Mouse (Mus musculus) mesoderm, embryonic 11.5 days (tissue): ENCODE results near the gene Aldh1a3.
A peak's percentile ranks its signal among the peaks of the same experiment; 100 is the strongest.

Source experiments
- DNase-seq: peaks from one replicate; pipeline ENCODE4 v3.0.0-alpha.2; 2012; ENCODE audit warnings: low read depth, low spot score

The Aldh1a3 gene

GRCm38 (mm10) chr7:66427437-66428161 is at the start of gene Aldh1a3:
Gene Aldh1a3 (minus strand): TSS chr7:66427517.
- no peak for DNase-seq

DNA sequence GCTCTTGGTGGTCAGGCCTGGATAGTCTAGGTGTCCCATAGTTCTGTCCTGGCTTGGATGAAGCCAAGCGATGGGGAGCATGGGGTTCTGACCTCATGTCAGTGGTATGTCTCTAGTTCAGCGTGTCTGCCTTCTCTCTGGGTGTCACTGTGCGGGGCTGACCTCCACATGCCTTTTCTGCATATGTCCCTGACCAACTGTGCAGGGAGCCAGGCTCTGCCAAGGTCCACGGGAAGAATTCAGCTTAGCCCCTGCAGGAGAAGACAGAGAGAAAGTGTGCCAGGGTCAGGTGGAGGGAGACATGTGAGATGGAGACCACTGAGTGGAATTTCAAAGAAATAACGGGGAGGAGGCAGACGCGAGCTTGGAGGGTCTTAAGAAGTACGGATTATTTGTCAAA is 49.0 kb upstream of the Aldh1a3 start:
- DNase-seq = no peak

DNA sequence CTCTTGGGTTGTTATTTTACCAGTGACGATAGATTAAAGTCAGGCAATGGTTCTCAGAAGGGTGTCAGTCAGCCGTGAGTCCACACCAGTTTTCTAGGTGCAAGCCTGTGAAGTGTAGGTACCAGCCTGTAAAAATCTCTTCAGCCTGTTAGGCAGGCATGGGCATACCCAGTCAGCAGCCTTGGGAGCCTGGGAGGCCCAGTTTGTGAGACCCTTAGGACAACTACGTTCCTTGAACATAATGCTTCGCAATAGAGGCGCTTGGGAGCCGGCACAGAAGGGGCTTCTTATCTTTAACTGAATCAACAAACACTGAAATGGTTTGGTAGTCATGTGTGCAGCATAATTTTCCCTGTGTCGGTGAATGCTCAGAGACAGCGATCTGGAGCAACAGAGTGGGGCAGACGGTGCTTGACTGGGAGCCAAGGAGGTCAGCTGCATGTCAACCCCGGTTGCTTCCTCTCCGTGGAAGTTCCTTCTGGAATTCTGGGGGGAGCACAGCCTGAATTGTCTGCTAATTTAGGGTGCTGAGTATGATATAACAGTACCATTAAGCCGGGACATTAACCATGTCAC is 44.4 kb upstream of the Aldh1a3 start:
- no peak for DNase-seq

DNA sequence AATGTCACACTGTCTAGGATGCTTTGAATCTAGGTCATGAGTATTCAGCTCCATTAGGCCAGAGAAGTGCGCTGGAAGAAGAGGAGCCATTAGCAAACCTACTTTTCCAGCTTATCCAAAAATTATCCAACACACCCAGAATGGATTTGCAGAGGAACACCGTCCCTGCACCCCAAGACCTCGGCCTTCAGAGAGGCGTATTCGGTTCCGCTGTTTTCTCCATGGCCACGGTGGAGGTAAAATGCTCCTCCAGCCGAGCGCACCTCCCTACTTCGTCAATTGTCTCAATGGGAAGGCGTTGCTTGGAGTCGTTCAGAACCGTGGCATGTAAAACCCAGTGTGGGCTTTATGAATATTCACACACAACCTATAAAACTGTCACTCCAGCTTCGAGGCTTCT is 39.3 kb upstream of the Aldh1a3 start:
- no peak for DNase-seq

- no peak for DNase-seq
These were observed 37.9 kb upstream of the Aldh1a3 start for GRCm38 (mm10) chr7:66465241-66465640.

DNA sequence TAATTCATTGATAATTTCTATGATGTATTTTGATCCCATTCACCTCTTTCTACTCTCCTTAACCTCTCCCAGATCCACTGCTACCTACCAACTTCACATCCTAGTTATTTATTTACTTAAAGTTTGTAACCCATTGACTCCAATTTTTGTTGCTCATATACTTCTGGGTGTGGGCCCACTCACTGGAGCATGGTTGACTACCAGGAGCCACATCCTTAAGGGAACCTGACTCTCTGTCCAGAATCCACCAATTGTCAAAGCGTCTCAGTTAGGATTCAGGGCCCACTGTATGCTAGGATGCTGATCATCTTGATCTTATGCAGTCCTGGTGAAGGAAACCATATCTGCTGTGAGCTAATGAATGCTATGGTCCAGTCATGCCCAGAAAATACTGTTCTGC is 35.8 kb upstream of the Aldh1a3 start:
- DNase-seq = no peak

GRCm38 (mm10) chr7:66451622-66452295 is 24.4 kb upstream of the Aldh1a3 start:
- peak; percentile 58 for DNase-seq

- DNase-seq = peak; percentile 86
These were observed 22.8 kb upstream of the Aldh1a3 start for GRCm38 (mm10) chr7:66449971-66450752.

DNA sequence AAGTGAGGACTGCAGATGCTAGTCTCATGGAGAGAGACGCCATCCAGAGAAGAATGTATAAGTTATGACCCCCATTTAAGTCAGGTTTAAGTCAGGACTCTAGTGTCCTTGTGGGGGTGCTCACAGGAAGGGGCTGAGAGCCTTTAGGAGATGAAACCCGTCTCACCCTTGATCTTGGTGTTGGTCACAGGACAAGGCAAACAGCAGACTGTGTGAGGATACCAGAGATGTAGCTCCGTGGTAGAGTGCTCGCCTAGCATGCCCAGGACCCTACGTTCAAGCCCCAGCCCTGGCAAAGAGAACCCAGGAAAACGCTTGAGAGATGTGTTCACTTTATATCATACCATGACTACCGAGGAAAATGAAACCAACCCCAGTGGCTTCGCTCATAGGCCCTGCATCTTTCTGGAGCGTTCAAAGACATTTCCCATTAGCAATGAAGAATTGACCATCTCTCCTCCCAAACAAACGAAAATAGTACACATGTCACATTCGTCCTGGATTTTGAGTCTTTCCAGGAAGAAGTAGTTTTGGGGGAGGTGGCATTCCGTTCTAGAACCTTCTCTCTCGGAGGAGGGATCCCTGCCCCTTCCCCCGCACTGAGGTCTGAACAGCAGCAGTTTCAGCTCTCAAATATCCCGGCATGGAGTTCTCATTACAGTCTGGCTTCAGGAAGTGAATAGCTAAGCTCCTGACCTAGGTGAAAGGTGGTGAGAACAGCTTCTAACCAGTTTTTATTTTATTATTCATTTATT is 21.6 kb upstream of the Aldh1a3 start:
- no peak for DNase-seq

DNA sequence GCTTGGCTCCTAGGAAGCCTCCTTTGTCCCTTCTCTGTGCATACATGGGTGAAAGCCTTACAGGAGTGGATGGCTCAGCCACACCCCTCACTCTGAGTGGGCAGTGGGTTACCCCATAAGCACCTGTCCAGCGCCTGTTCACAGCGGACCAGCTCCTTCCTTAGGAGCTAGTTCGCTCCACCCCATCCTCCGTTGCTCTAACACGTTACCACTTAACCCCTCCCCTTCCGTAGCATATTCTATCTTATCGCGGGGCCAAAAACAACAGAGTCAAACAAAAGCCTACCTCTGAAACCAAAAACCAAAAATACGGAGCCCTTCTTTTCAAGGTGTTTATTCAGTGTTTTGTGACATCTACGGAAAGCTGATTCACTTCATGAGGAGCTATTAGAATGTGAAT is 21.0 kb upstream of the Aldh1a3 start:
- DNase-seq = no peak

- DNase-seq = no peak
These were observed 19.5 kb upstream of the Aldh1a3 start for GRCm38 (mm10) chr7:66446860-66447259.

DNA sequence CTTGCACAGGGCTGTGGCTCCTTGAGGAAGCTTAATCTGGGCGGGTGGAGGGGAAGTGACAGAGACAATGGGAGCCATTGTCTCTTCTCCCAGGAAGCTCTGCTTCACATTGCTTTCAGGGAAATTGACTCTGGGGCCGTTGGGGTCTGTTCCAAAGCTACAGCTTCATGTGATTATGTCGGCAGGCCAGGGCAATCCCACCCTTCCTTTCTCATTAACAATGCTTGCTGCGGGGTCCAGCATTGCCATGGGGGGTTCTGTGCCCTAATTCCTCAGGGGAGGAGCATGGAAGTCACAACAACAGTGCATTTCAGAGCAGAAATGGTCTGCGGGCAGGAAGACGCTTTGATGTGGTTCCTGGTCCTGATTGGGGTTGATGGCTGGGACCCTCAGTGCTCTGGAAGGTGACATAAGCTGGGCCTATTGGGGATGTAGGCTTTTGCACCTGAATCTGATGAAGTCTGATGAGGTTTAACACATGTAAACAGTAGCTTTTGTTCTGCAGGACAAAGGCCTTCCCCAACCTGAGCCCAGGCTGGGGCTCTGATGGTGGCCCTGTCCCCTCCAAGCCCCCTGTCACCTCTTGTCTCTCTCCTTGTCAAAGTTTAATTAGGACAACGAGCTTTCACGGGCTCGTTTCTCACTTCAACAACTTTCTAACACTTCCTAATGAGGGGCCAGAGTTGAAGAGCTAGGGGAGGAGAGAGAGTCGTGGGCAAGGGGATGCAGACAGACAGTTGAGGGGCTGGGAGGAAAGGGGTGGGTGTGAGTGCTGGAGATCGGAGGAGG is 18.0 kb upstream of the Aldh1a3 start:
- DNase-seq = no peak

DNA sequence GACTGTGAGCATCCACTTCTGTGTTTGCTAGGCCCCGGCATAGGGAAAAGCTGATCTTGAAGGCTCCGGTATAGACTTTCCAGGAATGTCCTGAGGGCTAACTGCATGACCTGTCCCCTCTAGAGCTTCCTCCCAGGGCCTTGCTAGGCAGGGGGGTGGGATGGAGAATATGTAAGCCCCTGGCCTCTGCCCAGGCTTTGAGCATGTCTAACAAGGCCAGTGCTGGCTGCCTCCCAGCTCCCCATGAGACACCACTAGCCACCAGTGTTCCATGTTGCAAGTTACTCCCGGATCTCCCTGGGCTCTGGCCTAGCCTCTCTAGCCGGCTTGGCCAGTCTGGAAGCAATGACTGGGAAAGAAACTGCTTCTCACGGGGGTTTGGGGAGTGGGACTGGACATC is 17.4 kb upstream of the Aldh1a3 start:
- DNase-seq = no peak

- DNase-seq = no peak
These were observed 15.4 kb upstream of the Aldh1a3 start for GRCm38 (mm10) chr7:66442501-66443369.

GRCm38 (mm10) chr7:66438787-66439669 is 11.7 kb upstream of the Aldh1a3 start:
- DNase-seq = no peak

DNA sequence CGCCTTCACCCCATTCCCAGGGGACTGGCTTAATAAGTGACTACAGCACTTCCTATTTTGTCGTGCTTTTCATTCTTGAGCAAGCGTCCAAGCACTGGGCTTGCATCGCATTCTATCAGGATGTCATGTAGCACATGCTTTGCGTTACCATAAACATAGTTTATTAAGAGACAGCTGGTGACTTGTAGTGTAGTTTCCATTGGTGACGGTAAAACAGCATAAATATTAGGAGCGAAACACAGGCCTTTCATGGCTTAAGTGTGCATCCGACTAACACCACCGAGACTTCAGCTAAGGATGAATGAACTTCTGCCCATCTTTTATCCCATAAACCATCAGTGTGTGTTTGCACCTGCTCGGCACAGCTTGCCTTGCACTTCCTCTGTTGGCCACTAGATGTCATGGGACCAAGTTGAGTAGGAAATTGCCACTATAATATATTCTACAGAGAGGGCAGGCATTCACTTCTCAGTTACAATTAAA is 7.2 kb upstream of the Aldh1a3 start:
- DNase-seq = peak; percentile 73

GRCm38 (mm10) chr7:66427053-66427436 is 272 bp downstream of the Aldh1a3 start:
- no peak for DNase-seq

DNA sequence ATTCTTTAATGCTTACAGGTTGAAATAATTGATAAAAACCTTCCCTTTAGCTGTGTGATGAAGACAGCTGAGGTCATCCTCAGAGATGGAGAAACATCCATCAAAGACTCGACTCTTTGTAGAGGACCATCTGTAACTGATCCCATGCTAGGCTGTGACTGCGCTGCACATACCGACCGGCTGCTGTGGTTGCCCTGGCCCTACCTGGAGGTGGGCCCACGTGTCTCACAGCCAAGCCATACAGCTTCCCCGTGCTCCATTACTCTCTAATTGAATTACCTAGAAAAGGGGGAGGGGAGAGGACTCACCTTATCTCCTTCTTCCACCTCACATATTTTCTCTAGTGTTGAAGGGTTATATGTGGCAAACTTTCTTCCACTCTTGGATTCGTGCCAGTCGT is 5.4 kb downstream of the Aldh1a3 start:
- DNase-seq = no peak

DNA sequence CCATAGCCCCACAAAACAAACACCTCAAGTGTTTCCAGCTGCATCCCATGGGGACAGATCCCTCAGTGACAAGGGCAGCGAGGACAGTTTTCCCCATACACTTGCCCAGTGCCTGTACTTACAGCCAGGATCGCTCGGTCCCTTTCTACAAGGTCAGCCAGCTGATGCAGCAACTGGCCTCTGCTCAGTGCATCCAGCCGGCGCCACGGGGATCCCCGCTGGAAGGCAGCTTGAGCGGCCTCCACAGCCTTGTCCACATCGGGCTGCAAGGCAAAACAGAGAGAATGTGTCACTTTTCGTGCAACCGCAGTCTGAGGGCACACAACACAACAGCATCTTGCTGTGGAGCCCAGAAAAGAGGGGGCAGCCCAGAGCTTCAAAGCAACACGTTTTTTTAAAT is 8.3 kb downstream of the Aldh1a3 start:
- no peak for DNase-seq
